ENCODE assay signal across 32 mouse cellular contexts in the genomic region with DNA sequence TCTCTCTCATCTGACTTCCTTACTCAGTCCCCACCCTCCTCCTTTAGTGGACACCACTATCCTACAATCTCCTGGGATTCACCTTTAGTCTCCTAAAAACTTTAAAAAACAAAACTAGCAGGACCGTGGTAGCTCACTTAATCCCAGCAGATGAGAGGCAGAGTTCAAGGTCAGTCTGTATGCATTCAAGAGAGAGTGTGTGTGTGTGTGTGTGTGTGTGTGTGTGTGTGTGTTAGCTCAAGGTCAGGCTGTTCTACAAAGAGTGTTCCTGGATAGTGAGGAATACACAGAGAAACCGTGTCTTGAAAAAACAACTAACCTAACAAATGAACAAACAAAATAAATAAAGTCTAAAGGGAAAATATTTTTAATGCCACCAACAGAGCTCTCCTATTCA. TPM values are rescaled to one million over a fixed set of nuclear protein-coding genes. Genes with fewer than 3 reads are reported as not detected.
DNase-seq lines count a peak whose midpoint lies in the region; ATAC-seq and TF ChIP-seq lines count a peak whose summit lies in the region.
"Had no signal": no experiment of that assay in that cellular context is flagged by ENCODE, and none has a peak within 500 bp of the region (broad histone marks: within the 10 kb centered on the region; RNA-seq: fewer than 3 reads in every experiment).

No protein-coding gene starts in this region.

- WGBS in heart, postnatal 0 days = 22% methylated on average over 2 of the region's 2 CpGs
- 46% methylated on average over 2 of the region's 2 CpGs for WGBS in heart, adult 2 months
- WGBS in liver, postnatal 0 days (ENCODE audit: insufficient replicate concordance) = 48% methylated on average over 2 of the region's 2 CpGs
- 55% methylated on average over 2 of the region's 2 CpGs for WGBS in midbrain, postnatal 0 days

- 0 out of 2 replicates have a peak, but pooled peaks cover 2% of the 10 kb centered on the region for H3K79me2 ChIP-seq in heart, adult 2 months (replicated peaks; ENCODE audit: control insufficient read depth, insufficient read depth, low read length)

- H3K4me3 ChIP-seq in heart, postnatal 0 days (ENCODE audit: low read depth, low read length) = no peak overlapping the region
- H3K4me3 ChIP-seq in heart, adult 2 months = no peak overlapping the region
- no peak overlapping the region for H3K4me3 ChIP-seq in liver, postnatal 0 days (ENCODE audit: low read depth, low read length)
- no peak overlapping the region for H3K4me3 ChIP-seq in midbrain, postnatal 0 days (ENCODE audit: low read depth, low read length)
- H3K4me3 ChIP-seq: embryonic facial prominence, embryonic 10.5 days; embryonic facial prominence, embryonic 15.5 days; forebrain, embryonic 13.5 days; hindbrain, embryonic 13.5 days; layer of hippocampus, adult 2 months; left cerebral cortex, adult 2 months; limb, embryonic 12.5 days; midbrain, embryonic 13.5 days; neural tube, embryonic 15.5 days; stomach, embryonic 15.5 days had no signal

- H3K27me3 ChIP-seq in heart, postnatal 0 days (ENCODE audit: control insufficient read depth, insufficient read depth, low read length) = no peaks in the 10 kb centered on the region
- no peaks in the 10 kb centered on the region for H3K27me3 ChIP-seq in heart, adult 2 months (ENCODE audit: control insufficient read depth, insufficient read depth, low read length)
- H3K27me3 ChIP-seq in liver, postnatal 0 days (ENCODE audit: insufficient read depth, low read length) = no peaks in the 10 kb centered on the region
- no peaks in the 10 kb centered on the region for H3K27me3 ChIP-seq in midbrain, postnatal 0 days (ENCODE audit: insufficient read depth, low read length)
- H3K27me3 ChIP-seq: CH12.LX; embryonic facial prominence, embryonic 15.5 days; forebrain, embryonic 13.5 days; hindbrain, embryonic 13.5 days; limb, embryonic 12.5 days; midbrain, embryonic 13.5 days; neural tube, embryonic 15.5 days; stomach, embryonic 15.5 days had no signal

- no peak for TF ChIP-seq POLR2A in heart, adult 2 months (IDR thresholded peaks at IDR 0.05; ENCODE audit: insufficient read depth, low read depth, low read length)

- no peaks in the 10 kb centered on the region for H3K36me3 ChIP-seq in heart, postnatal 0 days (replicated peaks; ENCODE audit: control insufficient read depth, insufficient read depth, low read length)
- H3K36me3 ChIP-seq in heart, adult 2 months (ENCODE audit: control insufficient read depth, insufficient read depth, low read length) = peaks cover 4% of the 10 kb centered on the region; the same call in 1 of the 2 replicates
- no peaks in the 10 kb centered on the region for H3K36me3 ChIP-seq in liver, postnatal 0 days (replicated peaks; ENCODE audit: insufficient read depth, low read length)
- no peaks in the 10 kb centered on the region for H3K36me3 ChIP-seq in midbrain, postnatal 0 days (ENCODE audit: insufficient read depth, low read length)
- H3K36me3 ChIP-seq: embryonic facial prominence, embryonic 10.5 days; embryonic facial prominence, embryonic 15.5 days; hindbrain, embryonic 13.5 days; limb, embryonic 12.5 days; midbrain, embryonic 13.5 days; neural tube, embryonic 15.5 days; stomach, embryonic 15.5 days had no signal

- H3K9me3 ChIP-seq in heart, postnatal 0 days (replicated peaks; ENCODE audit: control insufficient read depth, low read length) = no peaks in the 10 kb centered on the region
- no peaks in the 10 kb centered on the region for H3K9me3 ChIP-seq in liver, postnatal 0 days (ENCODE audit: low read length)
- H3K9me3 ChIP-seq in midbrain, postnatal 0 days (ENCODE audit: low read length) = no peaks in the 10 kb centered on the region
- H3K9me3 ChIP-seq: embryonic facial prominence, embryonic 10.5 days; embryonic facial prominence, embryonic 15.5 days; forebrain, embryonic 13.5 days; G1E; hindbrain, embryonic 13.5 days; limb, embryonic 12.5 days; midbrain, embryonic 13.5 days; neural tube, embryonic 15.5 days; stomach, embryonic 15.5 days had no signal

- no peak for DNase-seq in heart, postnatal 0 days (ENCODE audit: low spot score)
- no peak for DNase-seq in heart, adult 2 months
- peak; percentile 45 for DNase-seq in 416B (ENCODE audit: low read depth)
- DNase-seq in ES-CJ7 (ENCODE audit: low read depth, low spot score) = peak; percentile 17
- DNase-seq in liver, postnatal 0 days = no peak
- DNase-seq in midbrain, postnatal 0 days (ENCODE audit: low spot score) = no peak
- DNase-seq in kidney, adult 11 months = no peak
- DNase-seq: adrenal gland, adult 8-10 months; cerebellum, adult 2 months; cerebellum, postnatal 25 days; gastrocnemius, postnatal 14 days; heart, postnatal 4 days; kidney, adult 2 months; kidney, postnatal 36 days; lung, adult 18-20 months; lung, postnatal 4 days; retina, postnatal 1 day; right cerebral cortex, postnatal 14 days; thymus, postnatal 14 days had no signal

- no peak for TF ChIP-seq CTCF in heart, postnatal 0 days (IDR thresholded peaks at IDR 0.05; ENCODE audit: low read depth)
- TF ChIP-seq CTCF in heart, adult 2 months (IDR thresholded peaks at IDR 0.05) = no peak
- no peak for TF ChIP-seq CTCF in liver, postnatal 0 days (IDR thresholded peaks at IDR 0.05; ENCODE audit: low read depth)
- no peak for TF ChIP-seq CTCF in midbrain, postnatal 0 days (IDR thresholded peaks at IDR 0.05)

- no peak overlapping the region for H3K9ac ChIP-seq in heart, postnatal 0 days (replicated peaks; ENCODE audit: low read depth, low read length)
- H3K9ac ChIP-seq in heart, adult 2 months (ENCODE audit: low read depth, low read length) = no peak overlapping the region
- no peak overlapping the region for H3K9ac ChIP-seq in liver, postnatal 0 days (replicated peaks)
- no peak overlapping the region for H3K9ac ChIP-seq in midbrain, postnatal 0 days (replicated peaks; ENCODE audit: low read length, poor library complexity, severe bottlenecking)
- H3K9ac ChIP-seq: embryonic facial prominence, embryonic 15.5 days; forebrain, embryonic 13.5 days; hindbrain, embryonic 13.5 days; limb, embryonic 12.5 days; midbrain, embryonic 13.5 days; neural tube, embryonic 15.5 days; stomach, embryonic 15.5 days had no signal

- ATAC-seq in heart, postnatal 0 days (ENCODE audit: insufficient read depth, low read depth) = 0 out of 2 replicates have a peak, but pooled peaks have one; percentile 62
- peak; percentile 67 for ATAC-seq in liver, postnatal 0 days
- ATAC-seq in midbrain, postnatal 0 days (ENCODE audit: low FRiP score) = no peak
- ATAC-seq: forebrain, embryonic 13.5 days; lung, postnatal 0 days; midbrain, embryonic 13.5 days had no signal

- peaks cover 5% of the 10 kb centered on the region; the same call in 1 of the 2 replicates for H3K4me1 ChIP-seq in heart, postnatal 0 days (ENCODE audit: control insufficient read depth, insufficient read depth)
- H3K4me1 ChIP-seq in heart, adult 2 months (ENCODE audit: control insufficient read depth, insufficient read depth, low read length) = no peaks in the 10 kb centered on the region; the same call in 1 of the 2 replicates
- peaks cover 3% of the 10 kb centered on the region; the same call in 1 of the 2 replicates for H3K4me1 ChIP-seq in liver, postnatal 0 days (ENCODE audit: insufficient read depth)
- no peaks in the 10 kb centered on the region for H3K4me1 ChIP-seq in midbrain, postnatal 0 days (ENCODE audit: insufficient read depth, low read length)
- H3K4me1 ChIP-seq: embryonic facial prominence, embryonic 10.5 days; embryonic facial prominence, embryonic 15.5 days; forebrain, embryonic 13.5 days; hindbrain, embryonic 13.5 days; midbrain, embryonic 13.5 days; neural tube, embryonic 15.5 days; stomach, embryonic 15.5 days had no signal

- no peak for TF ChIP-seq EP300 in heart, postnatal 0 days (IDR thresholded peaks at IDR 0.05; ENCODE audit: low read depth)
- TF ChIP-seq EP300 in heart, adult 2 months (IDR thresholded peaks at IDR 0.05; ENCODE audit: insufficient read depth, low read depth, low read length) = no peak
- no peak for TF ChIP-seq EP300 in liver, postnatal 0 days (IDR thresholded peaks at IDR 0.05; ENCODE audit: low read depth)

- H3K4me2 ChIP-seq in heart, postnatal 0 days (ENCODE audit: low read depth, low read length) = no peak overlapping the region
- H3K4me2 ChIP-seq in liver, postnatal 0 days (ENCODE audit: low read depth, low read length) = peak overlapping the region; percentile 47; the same call in 1 of the 2 replicates
- H3K4me2 ChIP-seq in midbrain, postnatal 0 days (ENCODE audit: low read depth, low read length, poor library complexity, severe bottlenecking) = no peak overlapping the region
- H3K4me2 ChIP-seq: embryonic facial prominence, embryonic 15.5 days; forebrain, embryonic 13.5 days; hindbrain, embryonic 13.5 days; limb, embryonic 12.5 days; midbrain, embryonic 13.5 days; neural tube, embryonic 15.5 days; stomach, embryonic 15.5 days had no signal

- H3K27ac ChIP-seq in heart, postnatal 0 days (ENCODE audit: low read depth) = no peak overlapping the region
- no peak overlapping the region for H3K27ac ChIP-seq in heart, adult 2 months
- peak overlapping the region; percentile 90 for H3K27ac ChIP-seq in liver, postnatal 0 days (ENCODE audit: low read depth)
- H3K27ac ChIP-seq in midbrain, postnatal 0 days (ENCODE audit: low read depth, low read length) = no peak overlapping the region
- H3K27ac ChIP-seq: embryonic facial prominence, embryonic 10.5 days; embryonic facial prominence, embryonic 15.5 days; forebrain, embryonic 13.5 days; hindbrain, embryonic 13.5 days; layer of hippocampus, adult 2 months; left cerebral cortex, adult 2 months; limb, embryonic 12.5 days; midbrain, embryonic 13.5 days; neural tube, embryonic 15.5 days; stomach, embryonic 15.5 days had no signal

- intact Hi-C loops in heart, adult 2 months (cut with DNase I) = no loop called here

RNA-seq across cellular contexts. Expression of gene Hsd17b12, which starts 12.6 kb away (rescaled TPM):
- 24.1 and 27.7 TPM in 2 replicates for total RNA-seq in heart, postnatal 0 days (2014; rRNA removed; ENCODE audit: low replicate concordance)
- polyA plus RNA-seq in heart, postnatal 0 days (2015; fragmentation: Nextera tagmentation; extraction: Ambion mirVana) = 37.7 and 40.1 TPM in 2 replicates
- 10 to 100 TPM; 19.9 to 20.1 TPM for total RNA-seq in heart, adult 2 months (2021)
- polyA plus RNA-seq in heart, adult 2 months (2012; rRNA removed) = 12.5 and 16.8 TPM in 2 replicates
- 61.8 and 70.1 TPM in 2 replicates for polyA plus RNA-seq in liver, postnatal 0 days (2015; fragmentation: Nextera tagmentation; extraction: Ambion mirVana)
- 62.0 and 71.4 TPM in 2 replicates for total RNA-seq in midbrain, postnatal 0 days (2014; rRNA removed)
- polyA plus RNA-seq in midbrain, postnatal 0 days (2015; fragmentation: Nextera tagmentation; extraction: Ambion mirVana) = 141 and 153 TPM in 2 replicates

Comparison
In these comparisons a context has a peak if more than half of its experiments do, and no peak if none do; other contexts are left out.
1. DNase-seq: peak in 416B (single experiment) and ES-CJ7 (single experiment); none in heart, postnatal 0 days (single experiment), heart, adult 2 months (0 of 2), liver, postnatal 0 days (single experiment), midbrain, postnatal 0 days (single experiment) and kidney, adult 11 months (single experiment).